Mouse (Mus musculus): Measurements from ENCODE around the gene Hdac7. TPM values are rescaled to one million over a fixed set of nuclear protein-coding genes. Genes with fewer than 3 reads are reported as not detected.

Gene Hdac7
- polyA plus RNA-seq, 1 experiment from 2014 or later: 29.8 TPM

GRCm38 (mm10) chr15:97864361-97865045, 20.2 kb upstream of the Hdac7 start:
- H3K4me1 ChIP-seq (ENCODE audit: control insufficient read depth, insufficient read depth, low read length): no peaks in the 10 kb centered on the region
- H3K4me3 ChIP-seq (replicated peaks; ENCODE audit: low read depth, low read length): no peak overlapping the region
- H3K36me3 ChIP-seq (ENCODE audit: control insufficient read depth, insufficient read depth, low read length): no peaks in the 10 kb centered on the region
- no peak overlapping the region for H3K9ac ChIP-seq (replicated peaks; ENCODE audit: low read length)
- WGBS: 78% methylated on average over 8 of the region's 8 CpGs
- no peak overlapping the region for H3K4me2 ChIP-seq (ENCODE audit: low read length)
- no peaks in the 10 kb centered on the region for H3K27me3 ChIP-seq (ENCODE audit: control insufficient read depth, insufficient read depth, low read length)
- H3K9me3 ChIP-seq (ENCODE audit: control insufficient read depth, low read length): no peaks in the 10 kb centered on the region
- H3K27ac ChIP-seq (replicated peaks; ENCODE audit: low read depth, low read length): no peak overlapping the region
- ATAC-seq (ENCODE audit: low FRiP score, low TSS enrichment) (no peak), DNase-seq (no peak)

- ATAC-seq (ENCODE audit: low FRiP score, low TSS enrichment) (no peak), DNase-seq (no peak)
- Histone ChIP-seq H3K27me3 (ENCODE audit: control insufficient read depth, insufficient read depth, low read length) (no peaks in the 10 kb centered on the region), H3K9ac (replicated peaks; ENCODE audit: low read length) (no peak overlapping the region), H3K36me3 (ENCODE audit: control insufficient read depth, insufficient read depth, low read length) (no peaks in the 10 kb centered on the region), H3K4me3 (replicated peaks; ENCODE audit: low read depth, low read length) (no peak overlapping the region), H3K4me1 (ENCODE audit: control insufficient read depth, insufficient read depth, low read length) (no peaks in the 10 kb centered on the region), H3K4me2 (ENCODE audit: low read length) (peak overlapping the region; percentile 6; the same call in 1 of the 2 replicates), H3K9me3 (ENCODE audit: control insufficient read depth, low read length) (no peaks in the 10 kb centered on the region), H3K27ac (replicated peaks; ENCODE audit: low read depth, low read length) (no peak overlapping the region)
- 75% methylated on average over 18 of the region's 18 CpGs for WGBS
Measured at GRCm38 (mm10) chr15:97863494-97863881, 19.2 kb upstream of the Hdac7 start.

GRCm38 (mm10) chr15:97862881-97863493, 18.7 kb upstream of the Hdac7 start:
- H3K36me3 ChIP-seq (ENCODE audit: control insufficient read depth, insufficient read depth, low read length): no peaks in the 10 kb centered on the region
- H3K4me3 ChIP-seq (replicated peaks; ENCODE audit: low read depth, low read length): no peak overlapping the region
- H3K4me1 ChIP-seq (ENCODE audit: control insufficient read depth, insufficient read depth, low read length): no peaks in the 10 kb centered on the region
- H3K9ac ChIP-seq (replicated peaks; ENCODE audit: low read length): no peak overlapping the region
- no peaks in the 10 kb centered on the region for H3K27me3 ChIP-seq (ENCODE audit: control insufficient read depth, insufficient read depth, low read length)
- H3K27ac ChIP-seq (replicated peaks; ENCODE audit: low read depth, low read length): no peak overlapping the region
- peak overlapping the region; percentile 6; the same call in 1 of the 2 replicates for H3K4me2 ChIP-seq (ENCODE audit: low read length)
- no peak for ATAC-seq (ENCODE audit: low FRiP score, low TSS enrichment)
- peak; percentile 32 for DNase-seq
- WGBS: 20% methylated on average over 14 of the region's 14 CpGs
- no peaks in the 10 kb centered on the region for H3K9me3 ChIP-seq (ENCODE audit: control insufficient read depth, low read length)

GRCm38 (mm10) chr15:97860353-97860752, 16.1 kb upstream of the Hdac7 start:
- no peaks in the 10 kb centered on the region for H3K9me3 ChIP-seq (ENCODE audit: control insufficient read depth, low read length)
- DNase-seq: no peak
- no peak overlapping the region for H3K4me2 ChIP-seq (ENCODE audit: low read length)
- no peak overlapping the region for H3K27ac ChIP-seq (replicated peaks; ENCODE audit: low read depth, low read length)
- no peak overlapping the region for H3K4me3 ChIP-seq (replicated peaks; ENCODE audit: low read depth, low read length)
- 90% methylated on average over 3 of the region's 3 CpGs for WGBS
- no peak overlapping the region for H3K9ac ChIP-seq (replicated peaks; ENCODE audit: low read length)
- H3K4me1 ChIP-seq (ENCODE audit: control insufficient read depth, insufficient read depth, low read length): no peaks in the 10 kb centered on the region
- H3K36me3 ChIP-seq (ENCODE audit: control insufficient read depth, insufficient read depth, low read length): no peaks in the 10 kb centered on the region
- ATAC-seq (ENCODE audit: low FRiP score, low TSS enrichment): no peak
- H3K27me3 ChIP-seq (ENCODE audit: control insufficient read depth, insufficient read depth, low read length): no peaks in the 10 kb centered on the region

GRCm38 (mm10) chr15:97858431-97858830, 14.1 kb upstream of the Hdac7 start:
- WGBS: 85% methylated on average over 4 of the region's 4 CpGs
- H3K9me3 ChIP-seq (ENCODE audit: control insufficient read depth, low read length): no peaks in the 10 kb centered on the region
- no peak overlapping the region for H3K4me2 ChIP-seq (ENCODE audit: low read length)
- ATAC-seq (ENCODE audit: low FRiP score, low TSS enrichment) (no peak), DNase-seq (no peak)
- H3K36me3 ChIP-seq (ENCODE audit: control insufficient read depth, insufficient read depth, low read length): no peaks in the 10 kb centered on the region
- no peaks in the 10 kb centered on the region for H3K27me3 ChIP-seq (ENCODE audit: control insufficient read depth, insufficient read depth, low read length)
- no peak overlapping the region for H3K4me3 ChIP-seq (replicated peaks; ENCODE audit: low read depth, low read length)
- H3K27ac ChIP-seq (replicated peaks; ENCODE audit: low read depth, low read length): no peak overlapping the region
- H3K9ac ChIP-seq (replicated peaks; ENCODE audit: low read length): no peak overlapping the region
- H3K4me1 ChIP-seq (ENCODE audit: control insufficient read depth, insufficient read depth, low read length): no peaks in the 10 kb centered on the region

- no peak overlapping the region for H3K9ac ChIP-seq (replicated peaks; ENCODE audit: low read length)
- no peaks in the 10 kb centered on the region for H3K4me1 ChIP-seq (ENCODE audit: control insufficient read depth, insufficient read depth, low read length)
- no peaks in the 10 kb centered on the region for H3K27me3 ChIP-seq (ENCODE audit: control insufficient read depth, insufficient read depth, low read length)
- H3K4me3 ChIP-seq (replicated peaks; ENCODE audit: low read depth, low read length): no peak overlapping the region
- no peak overlapping the region for H3K4me2 ChIP-seq (ENCODE audit: low read length)
- no peaks in the 10 kb centered on the region for H3K9me3 ChIP-seq (ENCODE audit: control insufficient read depth, low read length)
- H3K27ac ChIP-seq (replicated peaks; ENCODE audit: low read depth, low read length): no peak overlapping the region
- no peaks in the 10 kb centered on the region for H3K36me3 ChIP-seq (ENCODE audit: control insufficient read depth, insufficient read depth, low read length)
- DNase-seq (no peak), ATAC-seq (ENCODE audit: low FRiP score, low TSS enrichment) (no peak)
- WGBS: 79% methylated on average over 6 of the region's 6 CpGs
Measured at GRCm38 (mm10) chr15:97854551-97854950, 10.2 kb upstream of the Hdac7 start.

- H3K4me1 ChIP-seq (ENCODE audit: control insufficient read depth, insufficient read depth, low read length): no peaks in the 10 kb centered on the region
- H3K9me3 ChIP-seq (ENCODE audit: control insufficient read depth, low read length): no peaks in the 10 kb centered on the region
- H3K4me2 ChIP-seq (ENCODE audit: low read length): no peak overlapping the region
- H3K27ac ChIP-seq (replicated peaks; ENCODE audit: low read depth, low read length): no peak overlapping the region
- ATAC-seq (ENCODE audit: low FRiP score, low TSS enrichment) (no peak), DNase-seq (no peak)
- no peak overlapping the region for H3K4me3 ChIP-seq (replicated peaks; ENCODE audit: low read depth, low read length)
- no peak overlapping the region for H3K9ac ChIP-seq (replicated peaks; ENCODE audit: low read length)
- no peaks in the 10 kb centered on the region for H3K36me3 ChIP-seq (ENCODE audit: control insufficient read depth, insufficient read depth, low read length)
- 44% methylated on average over 8 of the region's 8 CpGs for WGBS
- no peaks in the 10 kb centered on the region for H3K27me3 ChIP-seq (ENCODE audit: control insufficient read depth, insufficient read depth, low read length)
Measured at GRCm38 (mm10) chr15:97854059-97854458, 9.8 kb upstream of the Hdac7 start.

- H3K27me3 ChIP-seq (ENCODE audit: control insufficient read depth, insufficient read depth, low read length): no peaks in the 10 kb centered on the region
- no peaks in the 10 kb centered on the region for H3K36me3 ChIP-seq (ENCODE audit: control insufficient read depth, insufficient read depth, low read length)
- no peak overlapping the region for H3K4me2 ChIP-seq (ENCODE audit: low read length)
- H3K4me1 ChIP-seq (ENCODE audit: control insufficient read depth, insufficient read depth, low read length): no peaks in the 10 kb centered on the region
- H3K9ac ChIP-seq (replicated peaks; ENCODE audit: low read length): no peak overlapping the region
- no peak overlapping the region for H3K27ac ChIP-seq (replicated peaks; ENCODE audit: low read depth, low read length)
- ATAC-seq (ENCODE audit: low FRiP score, low TSS enrichment): no peak
- H3K9me3 ChIP-seq (ENCODE audit: control insufficient read depth, low read length): no peaks in the 10 kb centered on the region
- WGBS: 89% methylated on average over 3 of the region's 3 CpGs
- no peak overlapping the region for H3K4me3 ChIP-seq (replicated peaks; ENCODE audit: low read depth, low read length)
- no peak for DNase-seq
Measured at GRCm38 (mm10) chr15:97852291-97852690, 8.0 kb upstream of the Hdac7 start.

- H3K4me2 ChIP-seq (ENCODE audit: low read length): no peak overlapping the region
- no peak overlapping the region for H3K4me3 ChIP-seq (replicated peaks; ENCODE audit: low read depth, low read length)
- ATAC-seq (ENCODE audit: low FRiP score, low TSS enrichment): no peak
- H3K27me3 ChIP-seq (ENCODE audit: control insufficient read depth, insufficient read depth, low read length): no peaks in the 10 kb centered on the region
- no peak overlapping the region for H3K9ac ChIP-seq (replicated peaks; ENCODE audit: low read length)
- no peak for DNase-seq
- H3K9me3 ChIP-seq (ENCODE audit: control insufficient read depth, low read length): no peaks in the 10 kb centered on the region
- WGBS: 89% methylated on average over 5 of the region's 5 CpGs
- no peak overlapping the region for H3K27ac ChIP-seq (replicated peaks; ENCODE audit: low read depth, low read length)
- H3K4me1 ChIP-seq (ENCODE audit: control insufficient read depth, insufficient read depth, low read length): no peaks in the 10 kb centered on the region
- H3K36me3 ChIP-seq (ENCODE audit: control insufficient read depth, insufficient read depth, low read length): no peaks in the 10 kb centered on the region
Measured at GRCm38 (mm10) chr15:97851011-97851410, 6.7 kb upstream of the Hdac7 start.

Measured in midbrain, embryonic 14.5 days (tissue).